Mouse (Mus musculus): ENCODE measurements around the gene Slc6a18. TPM values are rescaled to one million over a fixed set of nuclear protein-coding genes. Genes with fewer than 3 reads are reported as not detected.

Gene Slc6a18
- total and polyA plus RNA-seq, 3 experiments: not detected

DNA sequence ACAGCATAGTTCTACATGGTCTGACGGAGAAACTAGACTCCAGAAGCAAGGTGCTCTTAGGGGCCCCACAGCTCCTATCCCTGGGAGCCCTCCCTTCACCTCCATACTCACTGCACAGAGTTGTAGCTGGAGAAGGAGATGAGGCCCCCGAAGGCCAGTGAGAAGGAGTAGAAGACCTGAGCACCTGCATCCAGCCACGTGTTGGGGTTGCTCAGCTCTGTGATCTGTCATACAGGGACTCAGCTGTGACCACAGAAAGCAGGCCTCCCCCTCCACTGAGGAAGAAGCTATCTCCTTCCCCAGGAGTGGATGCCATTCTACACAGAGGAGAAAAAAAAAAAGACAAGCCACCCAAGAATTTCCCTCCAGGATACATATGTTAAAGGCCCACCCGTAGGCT is 11.1 kb upstream of the Slc6a18 start:
- Histone ChIP-seq H3K4me1 (ENCODE audit: control insufficient read depth in 1 of 2, insufficient read depth in 2 of 2, low read length in 2 of 2) (no peaks in the 10 kb centered on the region), H3K4me3 (ENCODE audit: control insufficient read depth in 1 of 2, insufficient read depth in 1 of 2, low read depth in 2 of 2, low read length in 2 of 2) (no peak overlapping the region), H3K9ac (ENCODE audit: control insufficient read depth, low read depth, low read length, poor library complexity, severe bottlenecking) (no peak overlapping the region), H3K9me3 (replicated peaks; ENCODE audit: insufficient read depth, low read length) (no peaks in the 10 kb centered on the region), H3K79me2 (ENCODE audit: control insufficient read depth, insufficient read depth, low read length, poor library complexity) (no peaks in the 10 kb centered on the region), H3K27ac (ENCODE audit: control insufficient read depth, low read depth, low read length) (no peak overlapping the region), H3K36me3 (ENCODE audit: control insufficient read depth in 1 of 2, insufficient read depth in 2 of 2, low read length in 2 of 2) (no peaks in the 10 kb centered on the region), H3K27me3 (ENCODE audit: control insufficient read depth in 1 of 2, insufficient read depth in 2 of 2, low read length in 2 of 2) (no peaks in the 10 kb centered on the region; a peak in 1 of 4 replicates)
- TF ChIP-seq ZMIZ1 (IDR thresholded peaks at IDR 0.05; ENCODE audit: low read depth, low read length) (no peak), MYC (IDR thresholded peaks at IDR 0.05; ENCODE audit: low read depth, low read length) (no peak), NRF1 (IDR thresholded peaks at IDR 0.05; ENCODE audit: insufficient read depth, low read depth, low read length, poor library complexity, severe bottlenecking) (no peak), EP300 (IDR thresholded peaks at IDR 0.05; ENCODE audit: low read depth in 1 of 2, low read length in 2 of 2) (no peak), POLR2AphosphoS5 (IDR thresholded peaks at IDR 0.05; ENCODE audit: borderline replicate concordance, low read depth, low read length) (no peak), MAFK (IDR thresholded peaks at IDR 0.05; ENCODE audit: borderline replicate concordance, low read depth, low read length) (no peak), HCFC1 (IDR thresholded peaks at IDR 0.05; ENCODE audit: low read depth, low read length) (no peak), MAX (IDR thresholded peaks at IDR 0.05; ENCODE audit: low read length) (no peak), POLR2A (IDR thresholded peaks at IDR 0.05; ENCODE audit: control insufficient read depth in 1 of 2, insufficient read depth in 1 of 2, low read depth in 1 of 2, low read length in 2 of 2, poor library complexity in 1 of 2) (no peak), NELFE (IDR thresholded peaks at IDR 0.05; ENCODE audit: low read depth, low read length) (no peak), JUND (IDR thresholded peaks at IDR 0.05; ENCODE audit: low read depth, low read length) (no peak), ZC3H11A (IDR thresholded peaks at IDR 0.05; ENCODE audit: low read depth, low read length) (no peak), POLR2AphosphoS2 (IDR thresholded peaks at IDR 0.05; ENCODE audit: low read length) (no peak), MAZ (IDR thresholded peaks at IDR 0.05; ENCODE audit: low read depth, low read length) (no peak), UBTF (IDR thresholded peaks at IDR 0.05; ENCODE audit: borderline replicate concordance, insufficient read depth, low read depth, low read length) (no peak), MXI1 (IDR thresholded peaks at IDR 0.05; ENCODE audit: low read depth, low read length) (no peak), TBP (IDR thresholded peaks at IDR 0.05; ENCODE audit: low read depth, low read length) (no peak), TCF12 (IDR thresholded peaks at IDR 0.05; ENCODE audit: low read depth, low read length) (no peak), CHD1 (IDR thresholded peaks at IDR 0.05; ENCODE audit: low read depth, low read length) (no peak), E2F4 (IDR thresholded peaks at IDR 0.05; ENCODE audit: borderline replicate concordance, low read depth, low read length) (no peak)
- no peak for DNase-seq (ENCODE audit: low read depth, low spot score)

DNA sequence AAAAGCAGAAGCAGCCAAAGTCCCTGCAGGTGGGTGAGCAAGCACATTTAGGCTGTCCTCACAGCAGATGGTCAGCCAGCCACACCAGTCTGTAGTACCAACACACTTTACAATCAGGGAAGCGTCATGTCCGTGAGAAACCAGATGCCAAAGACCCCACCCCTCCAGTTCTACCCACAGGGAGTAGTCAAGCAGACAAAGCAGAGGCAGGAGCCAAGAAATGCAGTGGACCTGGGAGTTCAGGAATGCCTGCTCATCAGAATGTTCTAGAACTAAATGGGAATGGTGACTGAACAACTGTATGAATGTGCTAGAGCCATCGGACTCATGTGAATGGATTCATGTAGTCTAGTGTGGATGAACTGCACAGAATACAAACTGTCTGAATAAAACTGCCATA is 9.8 kb upstream of the Slc6a18 start:
- H3K27ac ChIP-seq (ENCODE audit: control insufficient read depth, low read depth, low read length): no peak overlapping the region
- no peaks in the 10 kb centered on the region for H3K4me1 ChIP-seq (ENCODE audit: control insufficient read depth in 1 of 2, insufficient read depth in 2 of 2, low read length in 2 of 2)
- no peak for DNase-seq (ENCODE audit: low read depth, low spot score)
- H3K9me3 ChIP-seq (replicated peaks; ENCODE audit: insufficient read depth, low read length): no peaks in the 10 kb centered on the region
- H3K9ac ChIP-seq (ENCODE audit: control insufficient read depth, low read depth, low read length, poor library complexity, severe bottlenecking): no peak overlapping the region
- no peaks in the 10 kb centered on the region for H3K36me3 ChIP-seq (ENCODE audit: control insufficient read depth in 1 of 2, insufficient read depth in 2 of 2, low read length in 2 of 2)
- TF ChIP-seq USF2 (IDR thresholded peaks at IDR 0.05; ENCODE audit: borderline replicate concordance in 1 of 2, insufficient read depth in 1 of 2, low read depth in 1 of 2, low read length in 2 of 2) (no peak), GABPA (IDR thresholded peaks at IDR 0.05; ENCODE audit: low read depth, low read length) (no peak), ZC3H11A (IDR thresholded peaks at IDR 0.05; ENCODE audit: low read depth, low read length) (no peak)
- no peaks in the 10 kb centered on the region; a peak in 1 of 4 replicates for H3K27me3 ChIP-seq (ENCODE audit: control insufficient read depth in 1 of 2, insufficient read depth in 2 of 2, low read length in 2 of 2)
- H3K79me2 ChIP-seq (ENCODE audit: control insufficient read depth, insufficient read depth, low read length, poor library complexity): no peaks in the 10 kb centered on the region
- H3K4me3 ChIP-seq (ENCODE audit: control insufficient read depth in 1 of 2, insufficient read depth in 1 of 2, low read depth in 2 of 2, low read length in 2 of 2): no peak overlapping the region

Measured in MEL (cell line).